Mouse (Mus musculus): ENCODE data around the gene Ccdc12.
A peak's percentile ranks its signal among the peaks of the same experiment; 100 is the strongest.

Gene Ccdc12

GRCm38 (mm10) chr9:110656249-110657221 lies at the start of gene Ccdc12:
TSS of gene Ccdc12 (plus strand) at chr9:110656503.
- peak; percentile 98 for DNase-seq (ENCODE audit: low read depth, low spot score)

- DNase-seq (ENCODE audit: low read depth, low spot score), result no peak
Measured at GRCm38 (mm10) chr9:110611471-110611870, 44.8 kb upstream of the Ccdc12 start.

GRCm38 (mm10) chr9:110617081-110617480 lies 39.2 kb upstream of the Ccdc12 start:
- DNase-seq (ENCODE audit: low read depth, low spot score), result no peak

- DNase-seq (ENCODE audit: low read depth, low spot score), result peak; percentile 47
Measured at GRCm38 (mm10) chr9:110620180-110620579, 36.1 kb upstream of the Ccdc12 start.

GRCm38 (mm10) chr9:110620685-110621084 lies 35.6 kb upstream of the Ccdc12 start:
- DNase-seq (ENCODE audit: low read depth, low spot score), result no peak

- no peak for DNase-seq (ENCODE audit: low read depth, low spot score)
Measured at GRCm38 (mm10) chr9:110622621-110623219, 33.6 kb upstream of the Ccdc12 start.

- DNase-seq (ENCODE audit: low read depth, low spot score), result no peak
Measured at GRCm38 (mm10) chr9:110623416-110624195, 32.7 kb upstream of the Ccdc12 start.

- no peak for DNase-seq (ENCODE audit: low read depth, low spot score)
Measured at GRCm38 (mm10) chr9:110624361-110625166, 31.7 kb upstream of the Ccdc12 start, which contains the start of gene Nradd. TSS of gene Nradd (minus strand) at chr9:110624452.

GRCm38 (mm10) chr9:110625350-110625908 lies 30.9 kb upstream of the Ccdc12 start:
- no peak for DNase-seq (ENCODE audit: low read depth, low spot score)

GRCm38 (mm10) chr9:110630171-110630570 lies 26.1 kb upstream of the Ccdc12 start:
- no peak for DNase-seq (ENCODE audit: low read depth, low spot score)

- peak; percentile 65 for DNase-seq (ENCODE audit: low read depth, low spot score)
Measured at GRCm38 (mm10) chr9:110631191-110631590, 25.1 kb upstream of the Ccdc12 start.

- no peak for DNase-seq (ENCODE audit: low read depth, low spot score)
Measured at GRCm38 (mm10) chr9:110631651-110632275, 24.5 kb upstream of the Ccdc12 start.

GRCm38 (mm10) chr9:110632671-110633070 lies 23.6 kb upstream of the Ccdc12 start:
- DNase-seq (ENCODE audit: low read depth, low spot score), result no peak

- no peak for DNase-seq (ENCODE audit: low read depth, low spot score)
Measured at GRCm38 (mm10) chr9:110633882-110634281, 22.4 kb upstream of the Ccdc12 start.

- peak; percentile 93 for DNase-seq (ENCODE audit: low read depth, low spot score)
Measured at GRCm38 (mm10) chr9:110635225-110635624, 21.1 kb upstream of the Ccdc12 start.

GRCm38 (mm10) chr9:110638611-110639021 lies 17.7 kb upstream of the Ccdc12 start:
- DNase-seq (ENCODE audit: low read depth, low spot score), result no peak

- DNase-seq (ENCODE audit: low read depth, low spot score), result no peak
Measured at GRCm38 (mm10) chr9:110641006-110641405, 15.3 kb upstream of the Ccdc12 start.

- no peak for DNase-seq (ENCODE audit: low read depth, low spot score)
Measured at GRCm38 (mm10) chr9:110642812-110643524, 13.3 kb upstream of the Ccdc12 start.

- no peak for DNase-seq (ENCODE audit: low read depth, low spot score)
Measured at GRCm38 (mm10) chr9:110643787-110644186, 12.5 kb upstream of the Ccdc12 start.

- DNase-seq (ENCODE audit: low read depth, low spot score), result no peak
Measured at GRCm38 (mm10) chr9:110644295-110644694, 12.0 kb upstream of the Ccdc12 start.

Measured in CD4-positive, CD25-positive, alpha-beta regulatory T cell, adult 2 months (primary cell).